22 mouse cellular contexts compared by ENCODE assay signal in the genomic region with DNA sequence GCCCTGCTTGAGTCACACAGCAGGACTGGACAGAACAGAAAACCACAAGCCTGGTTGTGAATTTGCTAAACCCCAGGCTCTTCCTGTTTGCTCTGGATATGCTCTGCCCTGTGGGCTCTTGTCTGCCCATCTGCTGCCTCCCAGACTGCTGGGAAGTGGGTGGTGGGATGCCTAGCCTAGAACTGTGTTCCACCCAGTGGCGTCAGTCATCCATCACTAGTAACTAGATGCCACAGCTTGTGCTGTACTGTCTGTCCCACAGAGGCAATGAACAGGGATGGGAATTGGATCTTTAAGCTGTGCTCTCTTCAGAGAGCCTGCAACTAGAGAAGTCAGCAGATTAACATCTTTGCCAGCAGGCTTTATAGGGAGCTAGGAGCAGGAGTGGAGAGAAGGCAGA. TPM values are rescaled to one million over a fixed set of nuclear protein-coding genes. Genes with fewer than 3 reads are reported as not detected.
A peak's percentile ranks its signal among the peaks of the same experiment; 100 is the strongest.
DNase-seq lines count a peak whose midpoint lies in the region; TF ChIP-seq lines count a peak whose summit lies in the region.
"Had no signal": no experiment of that assay in that cellular context is flagged by ENCODE, and none has a peak within 500 bp of the region (broad histone marks: within the 10 kb centered on the region; RNA-seq: fewer than 3 reads in every experiment).

No protein-coding gene starts in this region.

- H3K27ac ChIP-seq in layer of hippocampus, adult 2 months: no peak overlapping the region
- H3K27ac ChIP-seq in kidney, adult 2 months (ENCODE audit: insufficient read depth, low read depth, low read length): no peak overlapping the region

- peak; percentile 12 for DNase-seq in layer of hippocampus, adult 11-12 months (ENCODE audit: low spot score)
- no peak for DNase-seq in layer of hippocampus, adult 9-10 months (ENCODE audit: low spot score)
- DNase-seq in layer of hippocampus, adult 2 months (ENCODE audit: low spot score in 2 of 2): peak in 1 of 2 experiments; percentile 46
- no peak for DNase-seq in layer of hippocampus, postnatal 25 days (ENCODE audit: extremely low spot score in 1 of 2, low spot score in 1 of 2)
- peak; percentile 52 for DNase-seq in layer of hippocampus, adult 9-11 months
- DNase-seq in kidney, adult 2 months: no peak
- DNase-seq: adrenal gland, adult 2 months; adrenal gland, adult 8-10 months; adrenal gland, postnatal 10 days; adrenal gland, postnatal 14 days; adrenal gland, postnatal 25 days; adrenal gland, postnatal 36 days; B cell, adult 2 months; cerebellum, adult 11 months; cerebellum, adult 11-12 months; cerebellum, adult 18-20 months had no signal

- 58% methylated on average over 1 of the region's 1 CpGs for WGBS in kidney, adult 2 months

- TF ChIP-seq CTCF in layer of hippocampus, adult 2 months (conservative IDR thresholded peaks at IDR 0.05): 0 out of 2 replicates have a peak, but pooled peaks have one; percentile 9
- no peak for TF ChIP-seq CTCF in kidney, adult 2 months (conservative IDR thresholded peaks at IDR 0.05; ENCODE audit: insufficient read depth, insufficient read length, low read depth, low read length)

- H3K4me1 ChIP-seq in kidney, adult 2 months (ENCODE audit: control insufficient read depth, insufficient read depth, low read length): no peaks in the 10 kb centered on the region

- no peaks in the 10 kb centered on the region for H3K27me3 ChIP-seq in kidney, adult 2 months (replicated peaks; ENCODE audit: control insufficient read depth, insufficient read depth, low read length)

- no peak overlapping the region for H3K4me3 ChIP-seq in layer of hippocampus, adult 2 months
- no peak overlapping the region for H3K4me3 ChIP-seq in kidney, adult 2 months (ENCODE audit: insufficient read depth, low read depth, low read length)

- no peak for TF ChIP-seq POLR2A in kidney, adult 2 months (IDR thresholded peaks at IDR 0.05; ENCODE audit: low read depth, low read length)

- no peaks in the 10 kb centered on the region for H3K36me3 ChIP-seq in kidney, adult 2 months (ENCODE audit: control insufficient read depth, insufficient read depth, low read length)
- H3K36me3 ChIP-seq: G1E had no signal

RNA-seq across cellular contexts. Expression of gene Tmem132e, which starts 23.8 kb away (rescaled TPM):
- total RNA-seq in layer of hippocampus, adult 2 months (2021): 10 to 100 TPM in 1 of 2 experiments, 1 to 10 TPM in 1; 9.5 to 11.6 TPM
- 1 to 10 TPM; 8.4 to 9.8 TPM for total RNA-seq in layer of hippocampus, postnatal 25 days (2021)
- polyA plus RNA-seq in kidney, adult 2 months (2012; rRNA removed): 0.26 and 0.41 TPM in 2 replicates
- total RNA-seq: CH12.LX, G1E, MEL had no signal
- polyA plus RNA-seq: activated CD4-positive, CD25-positive, alpha-beta regulatory T cell, adult 4 months; C2C12; CD4-positive, CD25-positive, alpha-beta regulatory T cell, adult 4 months; G1E had no signal

Comparison
In these comparisons a context has a peak if more than half of its experiments do, and no peak if none do; other contexts are left out.
1. DNase-seq: peak in layer of hippocampus, adult 11-12 months (single experiment) and layer of hippocampus, adult 9-11 months (single experiment); none in layer of hippocampus, adult 9-10 months (single experiment), layer of hippocampus, postnatal 25 days (0 of 2) and kidney, adult 2 months (single experiment).